Mouse (Mus musculus): ENCODE measurements around the gene Eps15l1. TPM values are rescaled to one million over a fixed set of nuclear protein-coding genes. Genes with fewer than 3 reads are reported as not detected.
A peak's percentile ranks its signal among the peaks of the same experiment; 100 is the strongest.

Gene Eps15l1
- polyA plus RNA-seq, 1 experiment, result 18.0 TPM

GRCm38 (mm10) chr8:72376900-72377299 lies 44.4 kb downstream of the Eps15l1 start:
- Histone ChIP-seq H3K27ac (replicated peaks; ENCODE audit: low read depth, low read length) (no peak overlapping the region), H3K4me1 (ENCODE audit: control insufficient read depth, insufficient read depth, insufficient read length, low read length) (no peaks in the 10 kb centered on the region), H3K4me3 (ENCODE audit: insufficient read depth, low read depth, low read length) (no peak overlapping the region)

DNA sequence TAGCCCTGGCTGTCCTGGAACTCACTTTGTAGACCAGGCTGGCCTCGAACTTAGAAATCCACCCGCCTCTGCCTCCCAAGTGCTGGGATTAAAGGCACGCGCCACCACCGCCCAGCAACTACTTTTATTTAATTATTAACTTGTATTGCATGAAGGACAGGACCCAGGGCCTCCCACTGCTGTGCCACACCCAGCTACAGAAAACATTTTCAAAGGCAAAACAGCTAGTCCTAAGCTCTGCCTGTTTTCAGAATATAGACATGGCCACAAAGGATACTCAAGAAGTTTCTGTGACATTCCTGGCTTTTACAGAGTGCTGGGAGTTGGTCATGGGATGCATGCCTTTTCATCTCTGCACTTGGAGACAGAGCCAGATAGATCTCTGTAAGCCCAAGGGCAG lies 45.0 kb downstream of the Eps15l1 start:
- no peak overlapping the region for H3K4me3 ChIP-seq (ENCODE audit: insufficient read depth, low read depth, low read length)
- no peaks in the 10 kb centered on the region for H3K4me1 ChIP-seq (ENCODE audit: control insufficient read depth, insufficient read depth, insufficient read length, low read length)
- no peak overlapping the region for H3K27ac ChIP-seq (replicated peaks; ENCODE audit: low read depth, low read length)

GRCm38 (mm10) chr8:72375161-72375560 lies 46.1 kb downstream of the Eps15l1 start:
- Histone ChIP-seq H3K4me3 (ENCODE audit: insufficient read depth, low read depth, low read length) (no peak overlapping the region), H3K4me1 (ENCODE audit: control insufficient read depth, insufficient read depth, insufficient read length, low read length) (no peaks in the 10 kb centered on the region), H3K27ac (replicated peaks; ENCODE audit: low read depth, low read length) (no peak overlapping the region)

DNA sequence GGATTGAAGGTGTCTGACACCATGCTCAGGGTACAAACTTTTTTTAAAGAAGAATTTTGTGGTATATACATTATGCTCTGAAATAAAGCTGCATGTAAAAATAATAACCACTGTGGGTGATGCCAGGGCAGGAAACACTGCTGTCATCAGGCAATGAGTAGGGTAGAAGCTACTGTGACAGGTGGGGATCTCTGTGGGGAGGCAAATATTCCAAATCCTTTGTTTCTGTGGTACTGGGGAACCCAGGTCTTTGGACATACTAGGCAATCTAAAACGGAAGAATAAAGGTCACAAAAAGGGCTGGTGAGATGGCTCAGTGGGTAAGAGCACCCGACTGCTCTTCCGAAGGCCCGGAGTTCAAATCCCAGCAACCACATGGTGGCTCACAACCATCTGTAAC lies 48.9 kb downstream of the Eps15l1 start:
- Histone ChIP-seq H3K27ac (replicated peaks; ENCODE audit: low read depth, low read length) (no peak overlapping the region), H3K4me3 (ENCODE audit: insufficient read depth, low read depth, low read length) (no peak overlapping the region), H3K4me1 (ENCODE audit: control insufficient read depth, insufficient read depth, insufficient read length, low read length) (no peaks in the 10 kb centered on the region)

DNA sequence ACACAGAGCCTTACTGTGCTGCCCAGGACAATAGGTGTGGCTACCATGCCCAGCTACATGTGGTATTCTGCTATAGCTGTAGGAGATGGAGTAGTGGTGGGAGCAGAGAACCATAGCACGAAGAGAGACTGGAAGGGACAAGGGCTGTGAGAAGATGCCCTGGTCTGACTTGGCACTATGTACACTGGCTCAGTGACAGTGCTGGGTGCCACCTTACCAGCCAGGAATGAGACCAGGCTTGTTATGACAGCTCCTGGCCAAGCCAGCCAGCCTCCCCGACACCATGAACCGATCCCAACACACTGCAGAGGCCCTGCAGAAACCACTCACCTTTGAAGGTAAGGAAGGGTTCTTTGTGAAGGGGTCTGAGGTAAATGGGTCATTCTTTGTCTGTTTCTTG lies 49.9 kb downstream of the Eps15l1 start:
- no peak overlapping the region for H3K4me3 ChIP-seq (ENCODE audit: insufficient read depth, low read depth, low read length)

GRCm38 (mm10) chr8:72366435-72366834 lies 54.8 kb downstream of the Eps15l1 start:
- Histone ChIP-seq H3K4me1 (ENCODE audit: control insufficient read depth, insufficient read depth, insufficient read length, low read length) (peaks cover 9% of the 10 kb centered on the region), H3K4me3 (ENCODE audit: insufficient read depth, low read depth, low read length) (no peak overlapping the region), H3K27ac (replicated peaks; ENCODE audit: low read depth, low read length) (no peak overlapping the region)

More for the DNA sequence above, 49.9 kb downstream of the Eps15l1 start:
- Histone ChIP-seq H3K4me1 (ENCODE audit: control insufficient read depth, insufficient read depth, insufficient read length, low read length) (no peaks in the 10 kb centered on the region), H3K27ac (replicated peaks; ENCODE audit: low read depth, low read length) (no peak overlapping the region)

GRCm38 (mm10) chr8:72365826-72366225 lies 55.4 kb downstream of the Eps15l1 start:
- H3K27ac ChIP-seq (replicated peaks; ENCODE audit: low read depth, low read length), result peak overlapping the region; percentile 27; the same call in 1 of the 2 replicates
- H3K4me3 ChIP-seq (ENCODE audit: insufficient read depth, low read depth, low read length), result no peak overlapping the region
- peaks cover 9% of the 10 kb centered on the region for H3K4me1 ChIP-seq (ENCODE audit: control insufficient read depth, insufficient read depth, insufficient read length, low read length)

DNA sequence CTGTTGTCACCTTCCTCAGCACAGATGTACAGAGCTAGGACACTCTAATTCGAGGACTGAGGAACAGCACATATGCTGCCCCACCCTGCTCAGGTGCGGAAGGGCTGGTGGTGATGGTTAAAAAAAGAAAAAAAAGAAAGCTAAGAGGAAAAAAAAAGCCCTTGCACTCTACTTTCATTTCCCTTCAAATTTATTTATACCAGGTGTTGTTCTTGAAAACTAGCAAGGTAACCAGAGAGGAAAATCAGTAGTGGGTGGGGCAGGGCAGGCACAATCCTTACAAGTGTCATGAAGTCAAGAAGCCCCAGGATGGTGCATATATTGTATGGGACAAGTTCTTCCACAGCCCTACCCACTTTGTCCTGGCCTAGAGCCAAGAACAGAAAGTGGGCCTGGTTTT lies 56.2 kb downstream of the Eps15l1 start:
- H3K4me1 ChIP-seq (ENCODE audit: control insufficient read depth, insufficient read depth, insufficient read length, low read length), result peaks cover 9% of the 10 kb centered on the region

GRCm38 (mm10) chr8:72363457-72363856 lies 57.8 kb downstream of the Eps15l1 start:
- Histone ChIP-seq H3K4me3 (ENCODE audit: insufficient read depth, low read depth, low read length) (no peak overlapping the region), H3K27ac (replicated peaks; ENCODE audit: low read depth, low read length) (peak overlapping the region; percentile 75), H3K4me1 (ENCODE audit: control insufficient read depth, insufficient read depth, insufficient read length, low read length) (peaks cover 11% of the 10 kb centered on the region)

More for the DNA sequence above, 56.2 kb downstream of the Eps15l1 start:
- Histone ChIP-seq H3K4me3 (ENCODE audit: insufficient read depth, low read depth, low read length) (no peak overlapping the region), H3K27ac (replicated peaks; ENCODE audit: low read depth, low read length) (peak overlapping the region; percentile 75)

DNA sequence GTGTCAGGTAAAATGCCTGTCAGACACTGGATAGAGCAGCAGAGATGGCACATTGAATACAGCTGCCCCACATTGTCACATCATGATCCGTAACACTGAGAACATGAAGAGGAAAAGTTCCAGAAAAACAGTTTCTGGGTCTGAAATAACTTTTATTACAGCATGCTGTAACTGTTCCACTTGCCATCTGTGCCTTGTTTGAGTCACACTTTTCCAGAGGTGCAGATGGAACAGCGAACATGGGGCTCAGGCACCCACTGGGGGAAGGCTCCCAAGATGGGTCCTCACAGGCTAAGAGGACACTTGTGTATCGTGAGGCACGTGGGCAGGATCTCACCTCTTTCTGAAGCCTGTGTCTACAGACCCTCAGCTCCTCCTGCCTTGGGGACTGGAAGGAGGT lies 58.5 kb downstream of the Eps15l1 start:
- Histone ChIP-seq H3K4me3 (ENCODE audit: insufficient read depth, low read depth, low read length) (no peak overlapping the region), H3K4me1 (ENCODE audit: control insufficient read depth, insufficient read depth, insufficient read length, low read length) (peaks cover 11% of the 10 kb centered on the region), H3K27ac (replicated peaks; ENCODE audit: low read depth, low read length) (peak overlapping the region; percentile 75; the same call in 1 of the 2 replicates)

DNA sequence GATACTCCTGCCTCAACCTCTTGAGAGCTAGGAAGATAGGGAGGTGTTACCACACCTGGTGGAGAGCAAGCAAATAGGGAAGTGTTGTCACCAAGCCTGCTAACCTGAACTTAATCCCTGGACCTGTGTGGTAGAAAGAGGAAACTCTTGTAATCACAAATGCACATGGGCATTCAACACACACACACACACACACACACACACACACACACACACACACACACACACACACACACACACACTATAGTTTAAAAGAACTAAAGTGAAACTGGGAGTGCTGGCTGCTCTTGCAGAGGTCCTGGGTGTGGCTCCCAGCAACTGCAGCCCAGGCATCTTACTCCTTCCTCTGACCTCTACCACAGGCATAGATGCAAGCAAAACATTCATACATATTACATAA lies 61.1 kb downstream of the Eps15l1 start:
- Histone ChIP-seq H3K4me1 (ENCODE audit: control insufficient read depth, insufficient read depth, insufficient read length, low read length) (peaks cover 15% of the 10 kb centered on the region), H3K27ac (replicated peaks; ENCODE audit: low read depth, low read length) (peak overlapping the region; percentile 42; the same call in 1 of the 2 replicates), H3K4me3 (ENCODE audit: insufficient read depth, low read depth, low read length) (no peak overlapping the region)

DNA sequence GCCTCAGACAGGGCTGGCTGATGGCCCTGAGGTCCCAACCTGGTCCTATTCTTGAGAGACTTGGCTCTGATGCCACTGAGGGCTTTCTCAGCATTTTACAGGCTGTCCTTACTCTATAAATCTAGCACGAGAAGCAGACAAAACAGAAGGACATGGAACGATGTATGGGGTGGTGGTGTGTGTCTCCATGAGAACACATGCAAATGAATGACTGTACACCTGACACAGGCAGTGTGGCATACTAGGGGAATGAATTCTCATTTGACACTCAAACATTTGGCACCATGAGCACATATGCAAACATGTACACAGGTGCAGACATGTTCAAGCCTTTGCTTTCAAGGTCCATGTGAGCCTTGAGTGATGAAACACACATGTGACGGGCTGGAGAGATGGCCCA lies 64.7 kb downstream of the Eps15l1 start:
- Histone ChIP-seq H3K4me3 (ENCODE audit: insufficient read depth, low read depth, low read length) (no peak overlapping the region), H3K27ac (replicated peaks; ENCODE audit: low read depth, low read length) (no peak overlapping the region), H3K4me1 (ENCODE audit: control insufficient read depth, insufficient read depth, insufficient read length, low read length) (peaks cover 33% of the 10 kb centered on the region)

GRCm38 (mm10) chr8:72354272-72354671 lies 67.0 kb downstream of the Eps15l1 start:
- Histone ChIP-seq H3K4me1 (ENCODE audit: control insufficient read depth, insufficient read depth, insufficient read length, low read length) (peaks cover 35% of the 10 kb centered on the region), H3K27ac (replicated peaks; ENCODE audit: low read depth, low read length) (peak overlapping the region; percentile 82), H3K4me3 (ENCODE audit: insufficient read depth, low read depth, low read length) (no peak overlapping the region)

GRCm38 (mm10) chr8:72353700-72354045 lies 67.6 kb downstream of the Eps15l1 start:
- Histone ChIP-seq H3K4me1 (ENCODE audit: control insufficient read depth, insufficient read depth, insufficient read length, low read length) (peaks cover 35% of the 10 kb centered on the region), H3K4me3 (ENCODE audit: insufficient read depth, low read depth, low read length) (no peak overlapping the region), H3K27ac (replicated peaks; ENCODE audit: low read depth, low read length) (peak overlapping the region; percentile 82)

GRCm38 (mm10) chr8:72352951-72353699 lies 68.1 kb downstream of the Eps15l1 start:
- Histone ChIP-seq H3K4me1 (ENCODE audit: control insufficient read depth, insufficient read depth, insufficient read length, low read length) (peaks cover 35% of the 10 kb centered on the region), H3K27ac (replicated peaks; ENCODE audit: low read depth, low read length) (peak overlapping the region; percentile 82), H3K4me3 (ENCODE audit: insufficient read depth, low read depth, low read length) (no peak overlapping the region)

DNA sequence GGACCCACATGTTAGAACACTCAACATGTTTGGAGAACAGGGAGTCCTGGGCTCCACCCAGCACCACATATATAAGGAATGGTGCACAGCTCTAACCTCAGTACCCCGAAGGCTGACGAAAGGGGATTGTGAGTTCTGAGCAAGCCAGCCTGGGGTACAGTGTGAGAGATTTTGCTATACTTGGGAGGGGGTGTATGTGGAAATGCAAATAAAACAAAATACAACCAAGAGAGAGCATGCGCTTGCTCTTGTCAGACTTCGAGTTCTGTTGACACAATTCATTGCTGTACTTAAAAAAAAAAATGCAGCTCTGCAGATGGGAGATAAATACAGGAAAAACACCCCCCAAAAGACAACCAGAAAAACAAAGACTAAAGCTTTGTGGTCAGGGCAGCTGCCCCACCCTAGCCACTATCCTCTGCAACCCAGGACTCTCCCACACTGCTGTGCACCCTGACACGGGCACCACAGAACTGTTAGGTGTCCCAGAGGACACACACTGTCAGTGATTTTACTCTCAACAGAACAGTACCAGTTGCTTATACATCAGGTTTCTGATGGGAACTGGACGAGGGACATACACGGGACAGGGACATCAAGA lies 69.8 kb downstream of the Eps15l1 start:
- Histone ChIP-seq H3K4me3 (ENCODE audit: insufficient read depth, low read depth, low read length) (no peak overlapping the region), H3K4me1 (ENCODE audit: control insufficient read depth, insufficient read depth, insufficient read length, low read length) (peaks cover 35% of the 10 kb centered on the region), H3K27ac (replicated peaks; ENCODE audit: low read depth, low read length) (no peak overlapping the region)

Measured in brown adipose tissue, adult 24 weeks (tissue).